Mouse (Mus musculus) lung, postnatal 14 days (tissue): Measurements from ENCODE around the gene Sh3rf1.

Experiments
- DNase-seq: peaks from one replicate; pipeline ENCODE4 v3.0.0; 2021

Sh3rf1 gene

DNA sequence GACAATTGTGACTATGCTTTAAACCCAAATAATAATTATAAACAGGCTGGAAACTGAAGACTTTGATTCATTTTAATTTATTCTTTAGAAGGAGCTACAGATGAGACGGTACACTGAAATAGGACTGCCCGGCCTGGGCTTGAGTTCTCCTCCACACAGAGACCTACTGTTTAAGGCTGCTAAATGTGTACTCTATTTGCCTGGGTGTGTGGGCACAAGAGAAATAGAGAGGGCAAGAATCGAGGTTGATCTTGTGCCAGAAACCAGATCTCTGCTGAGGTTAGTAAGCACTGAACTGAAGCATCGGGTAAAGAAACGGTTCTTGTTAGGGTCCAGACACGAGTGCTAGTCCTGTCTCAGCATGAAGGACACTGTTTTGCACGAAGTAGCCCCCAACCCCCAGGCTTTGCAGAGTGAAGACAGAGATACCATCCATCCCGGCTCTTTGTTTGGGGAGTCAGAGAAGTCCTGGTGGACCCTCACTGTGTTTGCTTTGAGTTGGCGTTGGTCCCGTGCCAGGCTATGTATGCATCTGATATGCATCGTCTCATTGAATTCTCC, 64.4 kb downstream of the Sh3rf1 start:
- no peak for DNase-seq

DNA sequence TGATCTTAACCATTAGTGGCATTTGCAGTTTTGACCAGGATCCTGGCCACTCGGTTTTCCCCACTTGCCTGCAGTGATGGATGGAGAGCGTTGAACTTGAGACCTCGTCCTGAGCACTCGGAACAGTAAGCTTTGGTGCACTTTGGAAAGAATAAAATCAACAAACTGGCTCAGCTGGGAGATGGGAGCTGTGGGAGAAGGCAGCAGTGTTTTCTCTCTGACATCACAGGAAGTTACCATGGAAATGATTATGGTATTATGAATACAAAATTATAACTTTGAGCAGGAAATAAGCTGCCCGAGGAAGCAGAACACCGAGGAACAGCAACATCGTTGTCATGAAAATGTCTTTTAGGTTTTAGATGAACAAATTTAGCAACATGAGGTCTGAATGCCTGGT, 65.0 kb downstream of the Sh3rf1 start:
- no peak for DNase-seq

DNA sequence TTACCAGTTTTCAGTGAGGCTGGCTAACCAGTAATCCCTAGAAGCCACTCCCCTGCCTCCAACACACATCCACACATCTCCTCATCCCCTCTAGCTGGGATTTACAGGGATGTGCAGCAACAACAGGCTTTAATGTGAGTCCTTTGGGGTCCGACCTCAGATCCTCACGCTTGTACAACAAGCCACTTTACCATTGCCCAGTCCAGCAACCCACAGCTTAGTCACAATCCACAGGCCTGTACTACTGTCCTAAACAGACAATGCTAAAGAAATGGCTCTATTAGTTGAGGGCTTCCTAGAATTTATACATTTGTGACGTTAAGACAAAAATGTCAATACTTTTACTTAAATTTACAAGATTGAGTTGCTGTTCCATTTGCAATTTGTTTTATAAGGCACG, 71.4 kb downstream of the Sh3rf1 start:
- DNase-seq = no peak

DNA sequence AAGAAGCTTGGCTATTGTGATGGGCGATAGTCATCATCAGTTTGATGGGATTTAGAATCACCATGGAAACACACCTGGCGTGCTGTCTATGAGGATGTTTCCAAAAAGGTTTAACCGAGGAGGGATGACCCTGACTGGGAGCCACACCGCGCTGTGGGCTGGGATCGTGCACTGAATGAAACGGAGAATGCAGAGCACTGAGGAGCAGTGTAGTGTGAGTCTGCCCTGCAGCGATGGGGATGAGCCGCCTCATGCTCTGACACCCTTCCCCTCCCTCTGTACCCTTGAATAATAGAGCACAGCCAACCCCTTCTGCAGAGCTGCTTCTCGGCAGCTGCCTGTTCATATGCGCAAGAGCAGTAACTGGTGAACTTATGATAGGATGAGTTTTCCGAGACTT, 71.8 kb downstream of the Sh3rf1 start:
- no peak for DNase-seq

DNA sequence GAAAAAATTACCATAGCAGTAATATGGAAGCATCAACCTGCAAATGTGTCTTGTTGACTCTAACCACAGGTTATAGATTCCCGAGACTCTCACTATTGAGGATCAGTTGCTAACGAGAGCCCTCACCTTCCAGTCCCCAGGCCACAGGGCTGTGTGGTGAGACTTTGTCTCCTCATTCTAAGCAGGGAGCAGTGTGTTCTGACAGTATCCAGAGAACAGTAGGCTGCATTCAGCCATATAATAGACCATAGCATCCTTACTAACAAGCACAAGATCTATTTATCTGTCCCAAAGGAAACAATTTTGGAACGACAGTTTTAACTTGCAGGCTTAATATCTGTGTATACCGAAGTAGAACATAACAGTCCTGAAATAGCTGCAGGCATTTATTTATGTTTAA, 75.2 kb downstream of the Sh3rf1 start:
- no peak for DNase-seq

DNA sequence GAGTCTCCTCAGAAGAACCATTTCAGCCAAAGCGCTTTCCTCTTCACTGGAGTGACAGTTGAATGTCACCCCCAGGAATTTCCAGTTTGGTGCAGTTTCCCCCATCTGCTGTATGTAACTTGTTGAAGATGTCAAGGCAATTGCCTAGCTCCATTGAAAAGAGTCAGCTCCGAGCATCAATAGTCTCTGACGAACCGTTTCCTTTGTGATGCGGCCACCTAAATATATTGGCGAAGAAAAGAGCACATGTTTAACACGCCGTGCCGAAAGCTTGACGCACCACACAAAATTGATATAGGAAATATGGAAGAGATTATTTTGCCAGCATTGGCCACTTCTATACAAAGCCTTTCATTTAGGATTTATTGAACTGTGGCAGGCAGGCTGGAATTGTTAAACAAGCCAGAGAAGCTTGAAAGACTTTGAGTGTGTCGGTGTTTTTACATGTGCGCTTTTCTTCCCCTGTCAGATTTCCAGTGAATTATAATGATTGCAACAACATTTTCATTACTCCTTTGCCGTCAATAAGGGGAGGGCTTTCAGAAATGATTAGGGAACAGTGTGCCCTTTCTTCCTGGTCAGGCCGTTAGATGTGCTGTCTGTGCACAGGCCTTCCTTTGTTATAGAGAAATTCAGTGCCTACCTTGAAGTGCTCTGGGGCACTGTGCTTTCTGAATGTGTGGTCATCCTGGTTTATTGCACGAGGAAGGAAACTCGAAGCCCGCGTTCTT, 77.8 kb downstream of the Sh3rf1 start:
- DNase-seq = no peak

DNA sequence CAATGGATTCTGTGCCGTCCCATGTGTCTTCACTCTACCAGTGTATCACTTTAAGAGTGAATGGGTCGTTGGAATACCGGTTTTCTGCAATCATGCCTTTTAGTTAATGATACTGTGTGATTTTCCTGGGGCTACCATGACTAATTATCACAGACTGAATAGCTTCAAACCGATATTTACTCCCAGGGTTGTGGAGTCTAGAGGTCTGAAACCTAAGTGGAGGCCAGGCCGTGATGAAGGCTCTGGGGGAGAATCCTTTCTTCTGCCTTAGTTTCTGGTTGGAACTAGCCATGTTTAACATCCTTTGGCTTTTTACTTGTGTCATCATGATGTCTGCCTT, 78.3 kb downstream of the Sh3rf1 start:
- DNase-seq = no peak

DNA sequence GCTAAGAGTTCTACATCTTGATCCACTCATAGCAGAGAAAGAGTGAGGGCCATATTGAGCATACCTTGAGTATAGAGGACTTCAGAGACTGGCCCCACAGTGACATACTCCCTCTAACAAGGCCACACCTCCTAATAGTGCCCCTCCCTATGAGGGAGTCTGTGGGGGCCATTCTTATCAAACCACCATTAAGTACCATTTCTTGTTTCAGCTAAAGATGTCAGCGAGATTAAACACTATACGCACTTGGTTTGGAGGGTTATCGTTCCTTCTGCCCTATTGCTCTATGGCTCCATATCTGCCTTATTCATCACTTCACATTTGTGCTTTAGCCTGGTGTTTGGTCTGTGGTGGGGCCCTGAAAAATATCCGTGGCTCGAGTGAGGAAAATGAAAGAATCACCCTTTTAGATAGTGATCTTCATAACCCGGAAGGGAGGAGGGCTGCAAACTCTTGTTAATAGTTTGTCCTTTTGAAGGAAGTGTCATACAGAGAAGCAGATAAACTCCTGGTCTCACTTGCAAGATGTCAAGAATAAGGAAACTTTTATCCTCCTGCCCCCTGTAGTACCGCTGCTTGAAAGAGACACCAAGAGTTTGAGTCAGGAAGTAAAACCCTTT, 81.9 kb downstream of the Sh3rf1 start:
- DNase-seq = no peak

DNA sequence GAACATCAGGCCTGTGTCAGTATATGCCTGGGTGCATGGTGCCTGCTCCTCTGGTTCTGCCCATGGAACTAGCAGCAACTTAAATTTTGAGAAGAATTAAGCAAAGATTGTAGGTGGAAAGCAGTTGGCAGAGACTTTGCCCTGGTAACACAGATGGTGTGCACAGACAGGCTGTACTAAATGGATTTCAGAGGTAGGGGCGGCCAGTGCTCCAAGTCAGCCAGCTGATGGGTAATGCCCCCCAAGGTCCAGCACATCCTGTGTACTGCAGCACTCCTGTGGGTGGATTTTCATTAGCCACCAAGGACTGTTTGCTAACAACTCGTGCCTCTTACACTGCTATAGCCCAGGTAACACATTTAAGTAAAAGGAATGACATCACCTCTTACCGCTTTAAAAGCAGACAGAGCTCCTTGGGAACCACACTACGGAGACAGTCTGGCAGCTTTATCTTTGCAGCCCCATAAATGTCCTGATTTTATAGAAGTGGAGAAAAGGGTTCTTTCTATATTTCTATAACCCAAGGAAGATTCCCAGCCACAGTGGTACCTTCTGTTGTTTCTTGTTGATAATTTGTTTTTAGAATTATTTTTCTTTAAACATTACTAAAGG, 82.9 kb downstream of the Sh3rf1 start:
- no peak for DNase-seq

DNA sequence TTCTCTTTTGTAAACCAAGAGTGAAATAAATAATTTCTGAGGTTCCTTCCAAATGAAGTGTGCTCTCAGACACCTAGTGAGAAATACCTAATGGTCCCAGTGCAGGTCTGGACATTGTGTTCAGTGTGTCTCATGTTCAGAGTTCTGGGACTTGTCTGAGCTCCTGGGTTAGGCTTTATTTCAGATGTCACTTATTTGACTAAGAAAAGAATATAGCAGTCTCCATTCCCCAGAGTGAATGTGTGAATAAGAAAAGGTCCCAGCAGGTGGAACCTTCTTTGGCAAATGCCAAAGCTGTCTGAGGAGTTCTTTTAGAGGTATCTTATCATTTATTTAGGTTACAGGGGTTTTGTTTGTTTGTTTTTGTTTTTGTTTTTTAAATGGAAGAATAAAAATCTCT, 85.2 kb downstream of the Sh3rf1 start:
- DNase-seq = no peak

DNA sequence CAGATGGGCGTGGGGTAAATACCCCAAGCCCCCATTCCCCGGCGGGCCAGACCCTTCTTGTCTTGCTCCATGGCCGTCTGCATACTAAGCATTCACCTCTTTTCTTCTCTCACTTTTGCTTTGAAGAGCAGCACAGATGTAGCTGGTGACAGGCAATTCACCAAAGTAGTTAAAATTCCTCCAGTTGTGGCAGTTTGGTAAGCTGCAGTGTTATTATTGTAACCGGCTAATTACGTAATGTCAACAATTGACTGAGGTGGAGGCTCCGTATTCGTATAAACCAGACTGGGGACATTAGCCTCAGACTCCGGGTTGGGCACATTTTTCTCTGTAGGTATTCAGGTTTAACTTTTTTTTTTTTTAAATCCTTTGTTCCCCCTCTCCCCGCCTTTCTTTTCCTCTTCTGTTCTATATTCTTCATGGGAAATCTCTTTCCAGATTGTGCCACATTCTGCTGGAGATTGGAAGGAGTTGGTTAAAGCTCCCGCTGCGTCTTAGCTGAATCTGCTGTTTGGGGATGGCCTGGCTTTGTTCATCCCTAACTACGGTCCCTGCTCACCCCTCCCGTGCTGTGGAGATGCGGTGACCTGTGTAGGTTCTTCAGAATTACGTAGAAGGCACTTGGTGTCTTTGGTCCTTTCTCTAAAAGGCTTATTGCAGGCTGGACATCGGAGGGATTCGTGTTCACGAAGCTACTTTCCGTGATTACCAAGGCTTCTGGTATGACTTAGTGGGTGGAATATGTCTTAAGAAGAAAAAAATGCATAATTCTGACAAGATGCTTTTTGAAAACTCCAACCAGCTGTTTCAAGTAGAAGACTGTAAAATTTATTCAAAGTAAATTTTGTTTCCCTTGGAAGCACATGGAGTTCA, 86.1 kb downstream of the Sh3rf1 start:
- no peak for DNase-seq

DNA sequence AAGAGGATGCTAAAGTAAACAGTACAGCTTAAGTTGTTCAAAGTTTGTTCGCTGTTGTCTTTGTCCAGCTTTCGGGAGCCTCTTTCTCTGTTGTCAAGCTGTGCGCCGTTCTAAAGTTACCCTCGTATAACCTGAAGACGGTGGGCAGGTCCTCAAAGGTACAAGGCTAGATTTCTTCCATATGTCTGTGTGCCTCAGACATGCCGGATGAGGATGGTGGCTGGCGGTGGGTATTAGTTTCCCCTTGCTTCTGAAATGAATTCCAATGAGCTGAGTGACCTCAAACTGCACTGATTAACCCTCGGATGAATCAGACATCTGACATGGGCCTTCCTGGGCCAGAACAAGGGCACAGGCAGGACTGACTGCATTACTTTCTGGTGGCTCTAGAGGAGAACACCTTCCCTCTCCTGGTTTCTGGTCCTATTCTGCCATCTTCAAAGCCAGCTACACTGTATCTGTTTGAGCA, 86.8 kb downstream of the Sh3rf1 start:
- no peak for DNase-seq

DNA sequence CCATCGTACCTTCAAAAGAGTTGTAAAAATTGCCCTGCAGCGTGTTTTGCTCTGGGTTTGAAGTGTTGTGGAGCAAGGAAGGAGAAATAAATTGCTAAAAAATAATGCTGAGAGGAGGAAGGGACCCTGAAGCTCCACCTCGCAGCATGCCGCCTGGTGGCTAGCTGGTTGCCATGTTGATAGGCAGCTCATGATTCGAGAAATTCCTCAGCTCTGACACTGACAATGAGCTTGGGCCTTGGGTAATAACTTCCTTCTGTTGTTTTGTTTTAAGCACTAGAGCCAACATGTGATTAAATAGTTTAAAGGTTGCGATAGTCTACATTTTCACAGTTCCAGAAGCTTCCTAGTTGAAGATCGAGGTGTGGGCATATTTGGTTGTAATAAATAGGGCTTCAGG, 89.3 kb downstream of the Sh3rf1 start:
- no peak for DNase-seq

DNA sequence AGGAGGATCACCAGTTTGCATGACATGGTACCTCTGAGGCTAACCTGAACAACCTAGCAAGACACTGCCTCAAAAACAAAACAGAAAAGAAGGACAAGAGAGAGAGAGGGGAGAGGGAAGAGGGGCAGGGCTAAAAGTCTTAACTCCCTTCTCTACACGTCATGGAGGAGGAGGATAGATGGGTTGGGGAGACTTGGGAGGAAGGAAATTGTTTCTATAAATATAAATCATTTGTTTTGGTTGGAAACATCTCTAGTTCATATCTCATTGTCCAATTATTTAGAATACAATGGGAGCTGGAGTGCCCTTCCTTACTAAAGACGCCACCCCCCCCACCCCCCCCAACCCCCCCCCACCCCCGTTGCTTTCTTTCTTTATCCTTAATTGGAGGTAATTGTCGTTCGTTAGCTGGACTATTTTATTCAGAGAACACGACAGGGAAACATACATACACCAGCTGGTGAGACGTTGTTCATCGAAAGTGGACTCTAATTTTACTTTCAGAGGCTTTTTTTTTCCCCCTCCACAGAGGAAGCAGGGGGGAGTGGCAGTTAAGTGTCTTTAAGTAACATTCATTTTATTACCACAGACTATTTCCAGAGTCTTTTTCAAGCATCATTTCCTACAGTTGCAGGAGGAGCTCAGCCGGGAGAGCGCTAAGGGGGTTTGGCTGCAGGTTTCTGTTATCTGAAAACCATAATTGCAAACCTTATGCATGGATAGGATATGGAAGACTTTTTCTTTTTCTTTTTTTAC, 92.5 kb downstream of the Sh3rf1 start:
- no peak for DNase-seq

DNA sequence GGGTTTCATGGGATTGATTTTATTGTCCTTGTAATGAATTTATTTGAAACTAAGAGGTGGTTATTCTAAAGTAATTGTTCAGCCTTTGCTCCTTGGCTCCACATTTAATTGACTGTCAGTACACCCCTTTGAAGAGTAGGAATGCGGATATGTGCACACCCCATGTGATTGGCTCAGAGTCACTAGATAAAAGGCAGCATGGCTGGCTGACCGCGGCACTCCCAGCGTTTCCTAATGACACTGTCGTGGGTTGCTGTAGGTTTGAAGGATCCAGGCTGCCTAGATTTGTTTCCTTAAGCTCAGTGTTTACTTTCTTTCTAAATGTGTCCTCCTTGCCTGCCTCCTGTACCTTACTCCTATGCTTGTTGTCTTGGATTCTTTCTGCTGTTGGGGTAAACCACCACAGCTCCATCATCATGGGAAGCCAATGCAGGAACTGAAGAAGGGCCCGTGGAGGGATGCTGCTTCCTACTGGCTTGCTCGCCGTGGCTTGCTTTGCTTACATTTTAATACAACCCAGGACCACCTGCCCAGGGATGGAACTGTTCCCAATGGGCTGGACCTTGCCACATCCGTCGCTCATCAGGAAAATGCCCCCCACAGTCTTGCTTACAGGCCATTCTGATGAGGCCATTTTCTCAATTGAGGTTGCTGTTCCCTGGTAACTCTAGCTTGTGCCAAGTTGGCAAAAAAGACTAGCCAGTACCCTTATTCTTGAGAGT, 93.3 kb downstream of the Sh3rf1 start:
- no peak for DNase-seq

DNA sequence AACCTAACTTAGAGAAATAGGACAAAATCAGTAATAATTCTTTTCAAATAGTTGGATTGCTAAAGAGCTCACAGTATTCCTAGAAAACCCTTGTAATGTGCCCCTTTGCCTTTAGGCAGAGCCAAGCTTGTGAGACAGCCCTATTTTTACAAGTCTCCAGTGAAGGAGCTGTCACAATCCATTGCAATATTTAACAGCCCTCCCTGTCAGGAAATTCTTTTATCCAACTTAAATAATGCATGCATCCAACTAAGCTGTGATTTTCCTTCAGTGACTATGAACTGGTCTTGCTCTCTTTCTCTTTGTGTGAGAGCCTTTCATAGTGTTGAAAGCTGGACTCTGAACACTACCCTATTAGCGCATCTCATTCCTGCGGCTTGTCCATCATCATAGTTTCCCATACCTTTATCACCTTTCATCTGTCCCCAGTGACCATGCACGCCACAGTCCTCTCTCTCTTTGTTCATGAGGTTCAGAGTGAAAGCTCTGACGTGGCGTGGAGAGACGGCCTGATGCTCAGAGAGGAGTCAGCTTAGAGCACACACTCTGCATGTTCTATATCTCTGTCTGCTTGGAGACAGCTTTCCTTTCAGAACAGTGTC, 94.0 kb downstream of the Sh3rf1 start:
- DNase-seq = no peak

DNA sequence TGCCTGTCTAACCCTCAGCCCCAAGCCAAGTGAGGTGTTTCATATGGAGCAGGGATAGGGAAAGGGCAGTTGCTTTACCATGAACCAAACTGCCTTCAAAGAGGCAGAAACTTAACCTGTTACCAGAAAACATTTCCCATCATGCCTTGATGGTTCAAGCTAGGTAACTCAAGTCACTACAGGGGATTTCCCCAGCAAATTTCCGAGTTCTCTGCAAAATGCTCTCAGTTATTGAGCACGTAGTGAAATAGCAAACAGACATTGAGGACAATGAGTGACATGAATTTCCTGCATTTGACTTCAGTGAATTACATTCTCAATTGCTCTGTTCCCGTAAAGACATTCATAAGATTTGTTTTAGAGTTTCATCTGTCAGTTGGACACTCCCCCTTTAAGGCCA, 97.5 kb downstream of the Sh3rf1 start:
- DNase-seq = no peak

DNA sequence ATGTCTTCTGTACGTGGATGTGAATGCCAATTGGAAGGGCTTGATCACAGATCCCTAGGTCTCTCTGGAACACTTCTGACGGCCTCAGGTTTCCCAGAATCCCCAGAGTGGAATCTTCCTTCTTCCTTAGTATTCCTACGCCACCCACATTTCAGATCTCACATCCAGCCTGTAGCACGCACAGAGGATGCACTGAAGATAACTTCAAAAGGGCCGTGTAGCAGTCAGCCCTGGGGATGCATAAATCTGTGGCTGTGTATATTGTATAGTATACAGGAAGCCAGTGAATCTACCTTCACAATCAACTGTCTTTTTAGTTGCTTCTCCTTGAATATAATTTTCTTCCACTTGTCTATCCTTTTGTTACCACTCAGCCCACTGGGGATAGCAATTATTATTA, 98.1 kb downstream of the Sh3rf1 start:
- no peak for DNase-seq

DNA sequence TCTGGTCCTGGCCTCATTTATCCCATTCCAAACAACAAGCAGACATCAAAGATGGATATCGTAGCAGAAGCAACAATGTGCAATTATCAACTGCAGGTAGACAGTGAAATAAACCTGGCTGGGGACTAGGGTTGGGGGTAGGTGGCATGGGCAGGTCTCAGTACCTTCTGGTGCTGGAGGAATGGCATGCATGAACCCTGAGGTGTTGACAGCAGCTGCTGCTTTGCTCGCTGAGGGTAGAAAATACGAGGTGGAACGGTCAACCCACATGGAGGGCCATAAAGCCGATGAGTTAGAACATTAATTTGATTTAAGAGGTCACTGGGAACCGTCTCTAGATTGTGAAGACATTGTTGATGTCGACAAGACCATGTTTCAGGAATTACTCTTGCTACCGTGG, 98.8 kb downstream of the Sh3rf1 start:
- DNase-seq = no peak

DNA sequence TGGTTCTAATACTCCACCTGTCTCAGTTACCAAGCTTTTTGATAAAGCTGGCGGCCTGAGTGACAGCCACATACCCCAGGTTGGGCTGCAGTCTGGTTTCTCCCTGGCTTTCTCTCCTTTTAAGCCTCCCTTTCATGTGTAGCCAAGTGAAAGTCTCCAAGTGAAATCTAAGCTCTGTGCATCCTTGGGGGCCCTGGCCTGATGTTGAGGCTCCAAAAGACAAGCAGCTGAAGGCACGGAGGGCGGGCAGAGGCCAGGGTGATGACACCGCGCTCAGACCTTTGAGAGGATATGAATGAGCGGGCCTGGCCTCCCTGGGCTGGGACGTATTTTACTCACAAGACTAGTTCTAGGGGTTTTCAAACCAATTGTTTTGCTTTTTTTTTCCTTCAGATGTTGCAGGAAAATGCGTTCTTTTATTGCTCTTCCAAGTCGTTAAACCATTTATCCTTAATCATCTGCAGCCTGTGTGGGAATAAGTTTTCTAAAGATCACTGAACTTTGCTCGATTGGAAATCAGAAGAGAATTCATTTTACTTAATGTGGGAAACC, 100.8 kb downstream of the Sh3rf1 start:
- DNase-seq = no peak
